Mouse (Mus musculus) frontal cortex, postnatal 36 days (tissue): ENCODE results near the gene Nrxn3.

Experiments used
- DNase-seq, 2 experiments: peaks; one replicate each; pipeline ENCODE4 v3.0.0; 2022; ENCODE audit warnings: low spot score in 2 of 2

The Nrxn3 gene

DNA sequence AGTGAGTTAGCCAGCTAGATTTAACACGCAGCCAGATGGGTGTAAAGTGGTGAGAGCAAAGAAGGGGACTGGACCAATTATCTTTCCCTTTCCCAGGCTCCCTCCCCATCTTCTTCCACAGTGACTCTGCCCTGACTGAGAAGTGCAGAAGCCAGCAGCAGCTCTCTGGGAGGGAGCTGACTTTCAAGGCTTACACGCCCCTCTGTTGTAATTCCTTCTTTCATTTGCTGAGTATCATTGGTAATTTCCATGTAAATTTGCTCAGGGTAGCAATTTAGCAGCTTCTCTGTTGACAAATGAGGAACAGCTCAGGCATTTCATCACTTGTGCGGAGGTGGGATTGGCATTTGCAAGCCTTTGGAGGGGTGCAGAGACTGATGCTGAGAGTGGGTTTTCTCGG is 976.8 kb downstream of the Nrxn3 start:
- peak in 1 of 2 experiments; percentile 26 for DNase-seq

DNA sequence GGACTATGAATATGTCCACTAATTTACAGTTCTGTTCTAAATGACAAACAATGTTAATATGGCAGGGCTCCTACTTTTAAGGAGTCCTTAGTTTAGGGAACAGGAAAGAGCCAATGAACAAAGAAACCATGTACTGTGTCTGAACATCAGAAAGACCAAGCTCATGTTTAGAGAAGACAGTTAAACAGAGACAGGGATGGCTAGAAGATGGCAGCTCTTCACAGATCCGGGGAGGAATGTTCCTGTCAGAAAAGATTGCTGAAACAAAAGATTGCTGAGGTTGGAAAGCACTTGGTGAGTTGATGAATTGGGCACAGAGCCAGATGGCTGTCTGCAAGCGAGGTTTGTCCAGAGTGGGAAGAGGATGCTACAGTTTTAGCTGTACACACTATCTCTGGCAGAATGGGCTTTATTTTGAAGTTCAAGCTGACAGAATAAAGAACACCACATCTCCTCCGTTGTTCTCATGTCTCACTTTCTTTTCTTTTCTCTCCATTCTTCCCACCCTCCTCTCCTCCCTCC is 978.3 kb downstream of the Nrxn3 start:
- DNase-seq, result peak in 1 of 2 experiments; percentile 29

DNA sequence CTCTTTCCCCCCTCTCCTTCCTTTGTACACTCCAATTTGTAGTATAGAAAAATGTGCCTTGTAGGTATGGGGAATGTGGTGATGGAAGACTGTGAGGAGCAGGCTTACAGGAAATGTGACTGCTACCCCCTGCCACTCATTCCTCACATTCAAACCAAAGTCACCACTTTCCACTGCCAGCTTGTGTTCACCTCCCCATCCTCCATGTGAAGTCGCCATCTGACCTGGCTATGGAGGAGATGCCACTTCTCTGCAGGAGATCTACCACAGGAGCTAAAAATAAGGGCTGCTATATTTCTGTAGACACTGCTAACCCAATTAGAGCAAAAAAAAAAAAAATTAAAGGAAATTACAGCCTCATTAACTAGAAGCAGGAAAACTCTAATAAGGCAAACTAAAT is 980.3 kb downstream of the Nrxn3 start:
- DNase-seq, result no peak

DNA sequence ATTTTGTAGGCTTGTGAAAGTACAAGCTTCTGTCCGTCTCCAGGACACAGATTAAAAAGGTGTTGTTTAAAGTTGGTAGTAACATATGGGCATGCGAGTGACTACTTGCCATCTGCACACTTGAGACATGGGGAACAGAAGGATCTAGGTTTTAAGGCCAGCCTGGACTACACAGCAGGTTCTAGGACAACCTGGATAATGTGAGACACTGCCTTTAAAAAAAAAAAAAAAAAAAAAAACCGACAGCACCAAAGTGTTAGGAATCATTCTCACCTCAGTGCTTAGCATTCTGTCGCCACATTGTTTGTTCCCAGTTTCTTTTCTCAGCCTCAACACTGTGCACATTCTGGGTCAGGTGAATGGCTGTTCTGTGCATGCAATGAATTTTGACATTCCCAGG is 985.2 kb downstream of the Nrxn3 start:
- no peak for DNase-seq

DNA sequence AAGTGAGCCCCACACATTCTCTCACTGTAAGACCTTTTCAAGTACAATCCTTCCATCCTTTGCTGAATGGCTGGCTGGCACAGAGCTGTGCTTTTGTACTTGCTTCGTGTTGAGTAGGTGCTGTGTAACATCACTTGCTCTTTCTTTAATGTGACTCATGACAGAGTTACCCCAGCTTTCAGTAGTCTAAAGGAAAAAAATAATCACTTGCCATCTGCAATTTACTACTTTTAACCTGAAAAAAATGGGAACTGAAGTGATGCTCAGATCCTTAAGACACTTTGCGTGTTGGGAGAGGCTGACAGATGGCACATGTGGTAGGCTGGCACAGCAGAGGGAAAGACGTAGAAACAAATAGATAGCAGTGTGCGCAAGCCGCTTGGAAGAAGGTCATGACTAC is 987.8 kb downstream of the Nrxn3 start:
- peak; percentile 56 to 77 for DNase-seq

DNA sequence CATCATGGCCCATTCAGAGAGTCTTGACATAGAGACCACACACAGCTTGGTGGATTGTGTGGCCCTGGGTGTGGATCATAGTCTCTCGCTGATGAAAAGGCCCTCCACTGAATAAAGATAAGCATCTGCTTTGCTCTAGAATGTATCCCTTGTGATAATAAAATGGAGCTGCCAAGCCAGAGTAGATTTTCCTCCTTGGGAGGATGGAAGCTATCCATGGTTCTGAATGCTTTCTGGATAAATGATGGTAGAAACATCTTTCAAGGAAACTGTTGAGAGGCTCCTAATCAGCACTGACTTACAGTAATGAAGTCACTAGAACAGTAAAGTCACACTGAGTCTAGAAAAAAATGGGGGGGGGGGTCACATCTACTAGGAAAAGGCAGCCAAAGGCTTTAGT is 989.1 kb downstream of the Nrxn3 start:
- no peak for DNase-seq

DNA sequence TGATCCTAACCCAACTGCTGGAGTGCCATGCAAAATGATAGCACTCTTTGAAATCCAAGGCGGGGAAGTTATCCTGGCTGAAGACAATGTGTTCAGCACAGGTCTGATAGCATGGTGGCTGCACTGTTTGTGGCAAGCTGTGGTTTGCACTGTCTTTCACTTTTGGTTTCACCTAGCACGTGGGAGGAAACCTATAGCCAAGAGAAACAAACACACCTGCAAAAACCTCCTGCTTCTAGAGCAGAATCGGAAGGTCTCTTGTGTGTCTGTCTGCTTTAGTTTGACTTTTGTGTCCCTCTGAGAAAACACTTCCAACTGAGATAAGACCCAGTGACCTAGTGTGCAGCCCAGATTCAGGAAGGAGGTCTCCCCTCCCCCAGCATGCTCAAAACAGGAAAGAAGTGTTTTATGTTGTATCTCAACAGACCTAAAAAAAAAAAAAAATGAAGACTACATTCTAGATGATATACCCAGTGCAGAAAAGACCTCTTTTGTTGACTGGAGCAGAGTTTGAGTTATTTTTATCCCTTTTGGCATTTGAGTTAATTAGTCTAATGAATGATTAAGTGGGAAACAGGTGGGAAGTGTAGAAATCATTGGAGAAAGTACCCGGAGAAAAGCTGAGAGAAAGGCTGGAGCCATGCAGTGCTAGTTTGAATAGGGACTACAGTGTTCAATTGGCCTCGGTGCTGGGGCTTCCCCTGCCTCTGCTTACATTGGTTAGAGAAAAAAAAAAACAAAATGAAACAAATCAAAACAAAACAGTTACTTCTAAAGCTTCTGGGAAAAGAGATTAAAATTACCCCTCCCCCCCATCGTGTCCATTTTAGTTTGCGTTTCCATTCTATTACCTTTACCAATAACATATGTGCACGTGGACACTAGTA is 996.8 kb downstream of the Nrxn3 start:
- DNase-seq, result no peak

DNA sequence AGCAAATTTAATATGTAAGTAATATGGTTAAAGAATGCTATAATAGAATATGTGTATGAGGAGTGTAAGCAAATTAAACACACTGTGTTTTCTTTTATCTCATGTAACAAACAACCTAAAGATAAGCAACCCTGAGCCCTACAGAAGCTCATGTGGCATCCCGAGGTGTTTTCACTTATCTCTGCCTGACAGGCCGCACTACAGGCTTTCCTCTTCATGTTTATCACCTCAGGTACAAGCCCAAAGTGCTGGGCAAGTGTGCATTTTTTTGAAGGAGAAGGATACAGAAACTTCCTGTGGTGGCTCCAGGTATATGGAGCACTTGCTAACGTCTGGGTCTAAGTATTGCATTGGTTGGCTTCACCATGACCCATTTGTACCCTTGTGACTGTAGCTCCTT is 998.3 kb downstream of the Nrxn3 start:
- DNase-seq, result no peak

DNA sequence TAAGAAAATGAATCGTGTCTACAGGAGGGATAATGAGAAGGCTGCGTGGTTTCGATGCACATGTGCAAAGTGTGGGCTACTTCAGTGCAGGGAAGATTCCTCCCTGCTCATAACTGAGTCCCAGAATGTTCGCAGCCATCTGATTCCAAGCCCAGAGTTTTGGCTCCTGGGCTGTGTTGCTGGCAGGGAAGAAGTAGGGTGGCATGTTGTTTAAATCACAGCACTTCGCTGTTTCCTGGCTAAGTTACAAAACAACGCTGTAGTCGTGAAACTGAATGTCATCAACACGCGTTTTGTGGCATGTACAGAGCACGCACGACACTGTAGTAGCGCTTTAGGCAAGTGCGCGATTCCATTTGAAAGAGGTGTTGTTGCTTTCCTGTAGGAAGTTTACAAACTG is 999.8 kb downstream of the Nrxn3 start:
- DNase-seq, result peak; percentile 51 to 70

DNA sequence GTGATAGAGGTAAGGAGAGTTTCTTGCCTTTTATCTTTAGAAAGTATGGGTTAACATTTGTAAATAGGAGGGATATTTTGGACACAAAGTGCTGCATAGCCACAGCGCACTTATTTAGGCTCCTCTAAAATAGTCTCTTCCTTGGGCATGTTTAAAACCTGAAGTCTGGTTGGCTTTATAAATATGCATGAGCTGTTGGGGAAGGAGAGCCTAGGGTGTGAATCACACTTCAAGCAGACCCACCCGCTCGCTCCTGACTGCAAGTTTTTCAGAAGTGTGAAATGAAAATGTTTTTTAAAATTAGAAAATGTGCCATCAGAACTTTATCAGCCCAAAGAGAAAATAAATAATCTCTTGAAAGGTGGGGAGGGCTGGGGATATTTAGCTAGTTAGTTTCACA is 1001.4 kb downstream of the Nrxn3 start:
- DNase-seq, result peak; percentile 44 to 77

DNA sequence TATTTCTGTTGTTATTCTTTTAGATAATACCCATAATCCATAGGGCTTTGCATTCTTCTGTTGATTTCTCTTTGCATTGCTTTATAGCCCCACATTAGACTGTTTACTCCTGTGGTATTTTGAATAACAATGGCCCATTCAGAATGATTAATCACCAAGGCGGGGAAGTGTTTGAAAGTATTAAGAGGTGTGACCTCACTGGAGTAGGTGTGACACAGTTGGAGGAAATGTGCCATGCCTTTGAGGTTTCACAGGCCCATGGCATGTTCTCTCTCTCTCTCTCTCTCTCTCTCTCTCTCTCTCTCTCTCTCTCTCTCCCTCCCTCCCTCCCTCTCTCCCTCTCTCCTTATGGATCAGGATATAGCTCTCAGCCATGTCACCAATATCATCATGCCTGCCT is 1019.6 kb downstream of the Nrxn3 start:
- no peak for DNase-seq

DNA sequence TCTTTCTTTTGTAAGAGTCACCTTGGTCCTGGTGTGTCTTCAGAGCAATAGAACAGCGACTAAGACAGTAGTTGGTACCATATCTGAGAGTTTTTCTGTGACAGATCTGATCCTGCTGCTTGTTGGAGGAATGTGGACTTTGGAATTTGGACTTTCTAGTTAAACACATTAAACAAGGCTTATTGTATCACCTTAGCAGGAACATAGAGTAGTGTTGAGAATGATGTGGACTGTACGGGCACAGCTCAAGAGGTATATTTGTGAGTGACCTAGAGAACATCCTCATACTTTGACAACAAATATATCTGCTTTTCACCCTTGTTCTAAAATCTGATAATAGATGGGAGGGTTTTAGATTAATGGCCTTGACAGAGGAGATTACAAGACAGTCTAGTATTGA is 1020.1 kb downstream of the Nrxn3 start:
- no peak for DNase-seq

DNA sequence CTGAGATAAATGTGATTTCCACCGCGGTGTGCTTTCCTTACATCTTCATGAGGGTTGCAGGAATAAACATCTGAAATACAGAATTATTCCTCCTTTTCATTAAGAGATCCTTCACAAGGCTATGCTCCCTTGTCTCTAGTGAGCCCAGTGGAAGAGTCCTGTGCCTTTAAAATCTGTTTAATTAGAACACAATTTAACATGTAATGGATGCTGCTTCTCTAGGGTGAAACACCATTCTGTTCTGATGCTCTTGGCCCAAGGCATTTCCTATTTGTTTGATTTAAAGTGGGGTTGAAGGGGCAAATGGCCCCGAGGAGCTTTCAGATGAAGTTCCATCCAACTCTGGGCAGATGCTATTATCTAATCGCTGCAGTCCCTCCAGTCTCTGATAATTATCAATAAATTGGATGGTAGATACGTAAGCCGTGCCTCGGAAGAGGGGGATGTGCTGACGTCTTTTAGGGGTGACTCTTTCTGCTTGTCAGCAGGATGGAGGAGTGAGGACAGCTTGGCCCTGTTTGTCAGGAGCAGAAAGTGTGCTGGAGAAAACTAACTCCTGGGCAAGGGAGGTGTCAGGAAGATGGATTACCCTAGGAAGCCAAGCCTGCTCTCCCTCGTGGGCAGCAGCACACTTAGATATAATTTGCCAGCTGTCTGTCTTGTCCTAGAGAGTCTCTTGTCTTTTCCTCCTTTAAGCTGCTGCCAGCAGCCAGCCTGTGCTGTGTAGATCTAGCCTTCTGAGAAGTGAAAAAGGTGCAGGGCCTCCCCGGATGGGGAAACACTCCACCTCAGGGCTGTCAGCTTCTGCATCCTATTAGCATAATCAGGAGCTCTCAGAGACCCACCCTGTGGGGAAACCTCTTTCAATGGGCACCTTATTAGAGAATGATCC is 1041.8 kb downstream of the Nrxn3 start:
- DNase-seq, result no peak

DNA sequence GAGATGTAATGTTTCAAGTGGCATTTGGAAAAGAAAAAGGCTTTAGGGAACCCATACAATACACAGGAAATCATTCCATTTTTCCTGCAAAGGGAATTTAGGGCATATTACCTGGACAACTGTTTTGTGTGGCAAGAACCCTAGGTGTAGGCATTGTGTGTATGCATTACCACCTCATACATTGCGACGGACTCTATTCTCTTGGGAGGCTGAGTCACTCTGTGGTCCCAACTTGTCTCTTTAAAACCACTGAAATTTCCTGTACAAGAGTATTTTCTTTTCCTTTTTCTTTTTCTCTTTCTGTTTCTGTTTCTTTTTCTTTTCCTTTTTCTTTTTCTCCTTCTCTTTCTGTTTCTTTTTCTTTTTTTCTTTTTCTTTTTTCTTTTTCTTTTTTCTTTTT is 1042.5 kb downstream of the Nrxn3 start:
- DNase-seq, result no peak

DNA sequence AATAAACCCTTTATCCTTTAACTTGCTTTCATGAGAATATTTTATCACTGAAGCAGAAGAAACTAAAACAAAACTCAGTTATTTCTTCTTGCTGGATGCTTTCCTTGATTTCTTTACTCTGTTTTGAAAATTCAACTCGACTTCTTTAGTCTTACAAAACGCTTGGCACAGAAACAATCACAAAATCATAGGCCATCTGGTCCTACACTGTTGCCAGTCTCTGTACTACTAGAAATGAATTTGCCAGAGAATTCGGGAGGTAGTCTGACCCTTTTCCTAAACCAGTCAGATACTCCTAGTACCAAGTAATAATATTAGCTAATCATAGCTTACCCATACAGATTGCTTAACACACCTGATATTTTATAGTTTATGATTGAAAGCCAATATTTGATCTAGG is 1066.1 kb downstream of the Nrxn3 start:
- DNase-seq, result peak in 1 of 2 experiments; percentile 66

DNA sequence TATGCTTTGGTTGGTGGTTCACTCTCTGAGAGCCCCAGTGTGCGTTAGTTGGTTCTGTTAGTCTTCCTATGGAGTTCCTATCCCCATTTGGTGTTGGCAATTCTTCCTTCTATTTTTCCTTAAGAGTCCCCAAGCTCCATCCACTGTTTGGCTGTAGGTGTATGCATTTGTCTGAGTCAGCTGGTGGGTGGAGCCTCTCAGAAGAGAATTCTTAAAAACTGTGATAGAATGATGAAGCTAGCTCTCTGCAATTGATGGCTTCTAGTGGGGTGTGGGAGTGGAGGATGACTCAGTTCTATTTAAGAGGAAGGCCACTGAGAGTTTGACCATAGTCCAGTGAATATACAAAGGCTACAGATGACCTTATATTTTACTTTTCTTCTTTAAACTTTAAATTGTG is 1067.3 kb downstream of the Nrxn3 start:
- DNase-seq, result peak; percentile 16 to 28

DNA sequence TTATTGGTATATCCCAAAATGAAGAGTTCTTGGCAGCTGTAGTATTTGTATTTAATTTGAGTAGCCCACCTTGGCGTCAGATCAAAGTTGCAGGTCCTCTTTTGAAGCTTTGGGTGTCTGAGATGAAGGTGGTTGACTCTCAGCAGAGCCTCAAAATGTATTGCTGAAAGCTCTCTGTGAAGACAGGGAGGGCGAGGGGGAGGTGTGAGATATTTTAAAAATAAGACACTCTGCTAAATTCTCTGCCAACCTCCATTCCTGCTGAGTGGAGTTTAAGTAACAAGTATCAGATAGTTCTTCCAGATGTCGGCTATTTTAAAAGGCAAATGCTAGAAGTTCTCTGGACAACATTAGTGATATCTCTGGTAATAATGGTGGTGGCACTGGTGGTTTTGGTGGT is 1069.2 kb downstream of the Nrxn3 start:
- peak in 1 of 2 experiments; percentile 59 for DNase-seq

DNA sequence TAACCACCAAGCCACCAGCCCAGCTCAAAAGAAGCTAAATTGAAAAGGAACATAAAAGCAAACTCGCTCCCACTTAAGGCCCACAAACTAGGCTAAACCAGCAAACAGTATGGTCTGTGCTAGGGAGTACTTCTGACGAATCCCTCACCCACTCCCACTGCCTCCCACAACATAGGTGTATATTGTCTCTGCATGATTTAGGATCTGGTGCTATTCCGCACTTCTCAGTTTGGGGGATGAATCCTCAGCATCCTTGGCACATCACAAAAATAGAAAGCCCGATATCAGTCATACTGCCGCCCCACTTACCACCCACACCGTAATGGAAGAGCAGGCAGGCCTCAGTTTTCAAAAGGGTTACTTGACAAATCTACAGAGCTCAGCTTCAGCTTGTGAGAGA is 1072.1 kb downstream of the Nrxn3 start:
- no peak for DNase-seq

DNA sequence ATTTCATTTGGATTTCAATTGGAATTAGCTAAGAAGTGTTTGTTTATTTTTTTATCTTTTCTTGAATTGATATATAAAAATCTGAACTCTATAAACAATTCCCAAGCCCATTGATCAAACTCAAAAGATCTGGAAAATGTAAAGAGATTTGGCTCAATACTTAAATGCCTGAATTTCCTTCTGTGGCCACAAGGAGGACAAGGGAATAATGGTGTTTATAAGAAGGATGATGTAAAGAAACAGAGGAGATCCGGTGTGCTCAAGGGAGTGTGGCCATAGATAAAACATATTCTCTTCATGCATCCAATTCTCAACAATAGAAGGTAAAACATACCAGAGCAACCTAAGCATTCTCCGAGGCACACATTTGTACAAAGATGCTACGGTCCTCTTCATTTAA is 1085.5 kb downstream of the Nrxn3 start:
- DNase-seq, result no peak

DNA sequence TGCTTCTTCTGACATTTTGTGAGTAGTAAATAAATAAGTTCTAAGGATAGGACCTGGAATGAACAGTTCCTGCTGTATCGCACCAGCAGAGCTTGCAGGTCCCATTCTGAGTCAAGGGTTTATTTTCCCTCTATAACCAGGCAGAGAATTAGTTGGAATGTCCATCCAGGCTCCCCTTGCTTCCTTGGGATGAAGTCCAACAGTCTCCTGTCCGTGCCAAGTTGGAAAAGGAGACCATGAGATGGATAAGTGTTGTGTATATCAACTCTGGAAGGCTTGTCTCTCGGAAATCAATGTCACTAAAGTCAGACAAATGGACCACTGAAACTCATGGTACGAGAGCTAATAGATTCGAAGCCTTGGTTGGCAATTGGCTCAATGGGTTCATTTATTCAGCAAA is 1087.5 kb downstream of the Nrxn3 start:
- no peak for DNase-seq

DNA sequence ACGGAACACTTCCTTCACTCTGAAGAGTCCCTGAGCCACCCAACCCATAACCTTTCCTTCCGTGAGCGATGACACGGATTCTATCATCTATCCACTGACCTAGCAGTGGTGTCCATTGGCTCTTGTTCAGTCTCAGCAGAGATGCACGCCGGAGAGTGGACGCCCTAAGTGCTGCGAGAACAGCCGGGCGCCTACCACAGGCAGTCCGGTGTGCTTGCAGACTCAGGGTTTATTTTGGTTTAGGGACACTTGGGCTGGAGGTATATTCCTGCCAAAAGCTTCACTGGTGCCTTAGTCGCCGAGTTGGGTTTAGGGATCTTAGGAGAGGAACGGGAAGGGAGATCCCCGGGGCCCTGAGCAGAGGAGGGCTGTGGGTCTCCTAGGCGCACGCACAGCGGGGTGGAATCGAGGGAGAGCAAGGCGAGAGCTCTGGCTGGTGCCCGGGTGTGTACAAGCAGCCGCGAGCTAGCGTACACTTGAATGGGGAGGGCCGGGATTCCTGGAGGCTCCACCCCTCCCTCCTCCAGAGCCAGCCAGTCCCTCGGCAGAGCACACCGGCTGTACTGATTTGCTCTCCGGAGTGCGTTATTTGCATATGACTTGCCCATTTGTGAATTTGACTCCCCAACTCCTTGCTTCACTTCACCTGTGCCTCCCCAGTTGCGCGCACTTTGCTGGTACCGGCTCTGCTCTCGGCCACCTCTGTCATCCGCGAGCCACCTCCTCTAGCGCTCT is 1089.3 kb downstream of the Nrxn3 start:
- DNase-seq, result peak; percentile 78 to 84
